In the genomic region with DNA sequence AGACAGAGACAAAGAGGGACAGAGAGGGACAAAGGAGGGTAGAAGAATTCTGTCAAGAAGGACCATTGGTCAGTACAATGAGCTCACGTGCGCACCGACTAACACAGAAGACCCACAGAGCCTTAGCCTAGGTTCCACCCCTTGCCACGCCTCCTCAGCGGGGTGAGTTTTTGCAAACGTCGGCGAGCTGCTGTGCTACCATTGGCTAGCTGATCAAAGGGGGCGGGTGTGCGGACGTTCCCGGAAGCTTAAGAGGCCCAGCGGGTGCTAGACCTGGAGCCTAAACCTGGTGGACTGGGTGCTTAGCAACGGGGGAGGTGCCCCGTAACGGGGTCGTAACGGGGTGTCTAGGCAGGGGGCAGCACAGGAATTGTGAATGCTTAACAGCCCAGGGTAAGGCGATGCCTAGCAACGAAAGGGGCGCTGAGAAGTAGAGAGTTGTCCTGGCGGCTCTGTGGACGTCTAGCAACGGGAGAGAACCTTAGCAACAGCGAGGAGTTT, we compare ENCODE assay signal across 8 mouse cellular contexts. TPM values are rescaled to one million over a fixed set of nuclear protein-coding genes. Genes with fewer than 3 reads are reported as not detected.
DNase-seq lines count a peak whose midpoint lies in the region; ATAC-seq lines count a peak whose summit lies in the region.

A gene (plus strand): TSS at position 243 of the 501 bp plus-strand sequence.

- under 1% methylated on average over 25 of the region's 25 CpGs for WGBS in hindbrain, embryonic 12.5 days

- H3K9ac ChIP-seq in hindbrain, embryonic 12.5 days = peak within 1 kb of the TSS; percentile 59

- no peaks in the 10 kb centered on the region for H3K27me3 ChIP-seq in hindbrain, embryonic 12.5 days

- peak; percentile 94 for ATAC-seq in hindbrain, embryonic 12.5 days (ENCODE audit: low FRiP score)

- H3K4me2 ChIP-seq in hindbrain, embryonic 12.5 days (replicated peaks) = peak within 1 kb of the TSS; percentile 56

- peaks cover 17% of the 10 kb centered on the region for H3K4me1 ChIP-seq in hindbrain, embryonic 12.5 days

- H3K9me3 ChIP-seq in hindbrain, embryonic 12.5 days (replicated peaks) = no peaks in the 10 kb centered on the region

- peak within 1 kb of the TSS; percentile 86 for H3K27ac ChIP-seq in hindbrain, embryonic 12.5 days

- peak; percentile 92 for DNase-seq in NIH3T3 (ENCODE audit: low read depth)
- DNase-seq in cerebellum, postnatal 10 days = peak; percentile 96 to 97
- peak; percentile 91 to 92 for DNase-seq in frontal cortex, postnatal 10 days (ENCODE audit: low spot score in 2 of 2)
- peak; percentile 90 to 95 for DNase-seq in layer of hippocampus, postnatal 14 days (ENCODE audit: low spot score in 2 of 2)
- DNase-seq in lung, postnatal 14 days = peak; percentile 95
- DNase-seq in retina, adult 2 months (ENCODE audit: low read depth, low spot score) = peak; percentile 81
- DNase-seq in thymus, postnatal 36 days = peak; percentile 92 to 96

- peaks cover 10% of the 10 kb centered on the region; the same call in 1 of the 2 replicates for H3K36me3 ChIP-seq in hindbrain, embryonic 12.5 days

- H3K4me3 ChIP-seq in hindbrain, embryonic 12.5 days = peak within 1 kb of the TSS; percentile 49

RNA-seq across cellular contexts. Expression of the gene that starts here (rescaled TPM):
- 23.2 and 24.3 TPM in 2 replicates for polyA plus RNA-seq in hindbrain, embryonic 12.5 days (2016; fragmentation: Nextera tagmentation; extraction: Ambion mirVana)
- 10 to 100 TPM; 27.1 to 30.9 TPM for total RNA-seq in layer of hippocampus, postnatal 14 days (2021)

Comparison
In these comparisons a context has a peak if more than half of its experiments do, and no peak if none do; other contexts are left out.
1. Peak in every context shown above with its lines: DNase-seq, ATAC-seq, H3K4me3 ChIP-seq and H3K27ac ChIP-seq.